Mouse (Mus musculus) lung, embryonic 16.5 days (tissue): ENCODE results near the gene Ccdc124. TPM values are rescaled to one million over a fixed set of nuclear protein-coding genes. Genes with fewer than 3 reads are reported as not detected.

Source experiments
- ATAC-seq: fragments of 200-750 bp; cut with Nextera tagmentation; 2 replicates; pipeline ENCODE4 v1.8.0; 2017; ENCODE audit warnings: low read depth, mild to moderate bottlenecking, moderate library complexity
- H3K27ac ChIP-seq: fragments of 300-500 bp; sonication (generic); 2 replicates; pipeline ENCODE4 v1.5.1; 2014; ENCODE audit warnings: mild to moderate bottlenecking, control low read depth, low read length
- H3K27me3 ChIP-seq: fragments of 300-500 bp; sonication (generic); 2 replicates; pipeline ENCODE4 v1.6.1; 2014; ENCODE audit warnings: low read depth, low read length, mixed read lengths; ENCODE audit not compliant: control insufficient read depth, insufficient read depth
- H3K36me3 ChIP-seq: fragments of 300-500 bp; sonication (generic); 2 replicates; pipeline ENCODE4 v1.6.1; 2014; ENCODE audit warnings: low read length; ENCODE audit not compliant: control insufficient read depth, insufficient read depth
- H3K4me1 ChIP-seq: fragments of 300-500 bp; sonication (generic); replicated peaks from 2 replicates; pipeline ENCODE4 v1.6.1; 2014; ENCODE audit warnings: low read length, mixed read lengths; ENCODE audit not compliant: control insufficient read depth, insufficient read depth
- H3K4me2 ChIP-seq: fragments of 300-500 bp; sonication (generic); 2 replicates; pipeline ENCODE4 v1.6.1; 2014; ENCODE audit warnings: low read depth, low read length, control low read depth
- H3K4me3 ChIP-seq: fragments of 300-500 bp; sonication (generic); 2 replicates; pipeline ENCODE4 v1.5.1; 2014; ENCODE audit warnings: mild to moderate bottlenecking, low read length, control low read depth
- H3K9ac ChIP-seq: fragments of 300-500 bp; sonication (generic); 2 replicates; pipeline ENCODE4 v1.6.1; 2014; ENCODE audit warnings: low read length, control low read depth
- H3K9me3 ChIP-seq: fragments of 300-500 bp; sonication (generic); 2 replicates; pipeline ENCODE4 v1.6.1; 2016; ENCODE audit warnings: low read length; ENCODE audit not compliant: control insufficient read depth
- WGBS: fragments of 180-500 bp; shearing (Covaris S2); extraction: QIAGEN DNeasy Blood & Tissue Kit; methylation state at CpG from one replicate; pipeline ENCODE4 v1.1.7; 2014; 5-methylcytosine and 5-hydroxymethylcytosine counted together
- polyA plus RNA-seq: library from polyadenylated mRNA; unstranded; fragments of >200 nt; fragmentation: Nextera tagmentation; extraction: Ambion mirVana; gene quantifications from 2 replicates; pipeline ENCODE4 v1.2.1, GENCODE M21; 2015

The Ccdc124 gene
- polyA plus RNA-seq, 1 experiment from 2014 or later: 106 TPM

- Histone ChIP-seq H3K36me3 (no peaks in the 10 kb centered on the region), H3K4me2 (peak overlapping the region; percentile 78), H3K4me3 (peak overlapping the region; percentile 88), H3K9ac (peak overlapping the region; percentile 92), H3K9me3 (no peaks in the 10 kb centered on the region), H3K27me3 (no peaks in the 10 kb centered on the region), H3K27ac (peak overlapping the region; percentile 93), H3K4me1 (peaks cover 11% of the 10 kb centered on the region)
- ATAC-seq: peak; percentile 4
- 14% methylated on average over 8 of the region's 8 CpGs for WGBS
Measured at GRCm38 (mm10) chr8:70905463-70905830, 31.7 kb upstream of the Ccdc124 start.

- H3K36me3 ChIP-seq: no peaks in the 10 kb centered on the region
- H3K27ac ChIP-seq: peak overlapping the region; percentile 93; the same call in 1 of the 2 replicates
- H3K4me3 ChIP-seq: no peak overlapping the region
- 41% methylated on average over 4 of the region's 4 CpGs for WGBS
- H3K27me3 ChIP-seq: no peaks in the 10 kb centered on the region
- peak; percentile 18 for ATAC-seq
- H3K9ac ChIP-seq: no peak overlapping the region
- H3K4me1 ChIP-seq: peaks cover 11% of the 10 kb centered on the region
- no peaks in the 10 kb centered on the region for H3K9me3 ChIP-seq
- H3K4me2 ChIP-seq: no peak overlapping the region
Measured at GRCm38 (mm10) chr8:70904532-70904931, 30.8 kb upstream of the Ccdc124 start.

GRCm38 (mm10) chr8:70903582-70903981 is 29.8 kb upstream of the Ccdc124 start:
- Histone ChIP-seq H3K9ac (no peak overlapping the region), H3K9me3 (no peaks in the 10 kb centered on the region), H3K4me3 (no peak overlapping the region), H3K4me2 (no peak overlapping the region), H3K27ac (no peak overlapping the region; the same call in 1 of the 2 replicates), H3K36me3 (no peaks in the 10 kb centered on the region), H3K4me1 (peaks cover 11% of the 10 kb centered on the region), H3K27me3 (no peaks in the 10 kb centered on the region)
- ATAC-seq: no peak

- no peak for ATAC-seq
- H3K4me1 ChIP-seq: peaks cover 15% of the 10 kb centered on the region
- no peak overlapping the region for H3K9ac ChIP-seq
- H3K36me3 ChIP-seq: no peaks in the 10 kb centered on the region
- H3K27me3 ChIP-seq: no peaks in the 10 kb centered on the region
- no peak overlapping the region for H3K27ac ChIP-seq
- H3K9me3 ChIP-seq: no peaks in the 10 kb centered on the region
- no peak overlapping the region for H3K4me2 ChIP-seq
- no peak overlapping the region for H3K4me3 ChIP-seq
- WGBS: 39% methylated on average over 4 of the region's 4 CpGs
Measured at GRCm38 (mm10) chr8:70903112-70903511, 29.4 kb upstream of the Ccdc124 start.

GRCm38 (mm10) chr8:70902211-70902610 is 28.5 kb upstream of the Ccdc124 start:
- no peak overlapping the region; the same call in 1 of the 2 replicates for H3K9ac ChIP-seq
- H3K9me3 ChIP-seq: no peaks in the 10 kb centered on the region
- no peak overlapping the region for H3K4me3 ChIP-seq
- H3K4me1 ChIP-seq: peaks cover 15% of the 10 kb centered on the region
- no peaks in the 10 kb centered on the region for H3K36me3 ChIP-seq
- 31% methylated on average over 5 of the region's 5 CpGs for WGBS
- ATAC-seq: no peak
- H3K4me2 ChIP-seq: no peak overlapping the region
- H3K27me3 ChIP-seq: no peaks in the 10 kb centered on the region
- no peak overlapping the region for H3K27ac ChIP-seq

- 65% methylated on average over 2 of the region's 2 CpGs for WGBS
- no peak for ATAC-seq
Measured at GRCm38 (mm10) chr8:70900872-70901387, 27.2 kb upstream of the Ccdc124 start.

GRCm38 (mm10) chr8:70899226-70899625 is 25.5 kb upstream of the Ccdc124 start:
- WGBS: 67% methylated on average over 2 of the region's 2 CpGs
- no peak for ATAC-seq
- Histone ChIP-seq H3K4me2 (no peak overlapping the region), H3K27ac (no peak overlapping the region), H3K27me3 (no peaks in the 10 kb centered on the region), H3K4me1 (peaks cover 13% of the 10 kb centered on the region), H3K9ac (no peak overlapping the region), H3K4me3 (no peak overlapping the region), H3K36me3 (peaks cover 14% of the 10 kb centered on the region), H3K9me3 (no peaks in the 10 kb centered on the region)

More at GRCm38 (mm10) chr8:70900872-70901387, 27.2 kb upstream of the Ccdc124 start:
- Histone ChIP-seq H3K4me1 (peaks cover 13% of the 10 kb centered on the region), H3K27ac (no peak overlapping the region), H3K4me2 (no peak overlapping the region), H3K9me3 (no peaks in the 10 kb centered on the region), H3K36me3 (no peaks in the 10 kb centered on the region), H3K4me3 (no peak overlapping the region), H3K27me3 (no peaks in the 10 kb centered on the region), H3K9ac (no peak overlapping the region)

GRCm38 (mm10) chr8:70898661-70899198 is 25.0 kb upstream of the Ccdc124 start:
- no peak overlapping the region for H3K4me3 ChIP-seq
- H3K9ac ChIP-seq: peak overlapping the region; percentile 83; the same call in 1 of the 2 replicates
- H3K27ac ChIP-seq: no peak overlapping the region
- peaks cover under 1% of the 10 kb centered on the region; the same call in 1 of the 2 replicates for H3K27me3 ChIP-seq
- 41% methylated on average over 2 of the region's 2 CpGs for WGBS
- peaks cover 13% of the 10 kb centered on the region for H3K4me1 ChIP-seq
- H3K9me3 ChIP-seq: no peaks in the 10 kb centered on the region
- H3K36me3 ChIP-seq: peaks cover 18% of the 10 kb centered on the region
- ATAC-seq: no peak
- no peak overlapping the region; the same call in 1 of the 2 replicates for H3K4me2 ChIP-seq

GRCm38 (mm10) chr8:70897681-70898413 is 24.1 kb upstream of the Ccdc124 start:
- Histone ChIP-seq H3K9me3 (no peaks in the 10 kb centered on the region), H3K27me3 (peaks cover 9% of the 10 kb centered on the region), H3K9ac (peak overlapping the region; percentile 83), H3K27ac (peak overlapping the region; percentile 82), H3K4me3 (peak overlapping the region; percentile 64), H3K4me1 (peaks cover 13% of the 10 kb centered on the region), H3K36me3 (peaks cover 18% of the 10 kb centered on the region), H3K4me2 (peak overlapping the region; percentile 88)
- ATAC-seq: peak; percentile 62
- WGBS: under 1% methylated on average over 20 of the region's 20 CpGs
